Mouse (Mus musculus) heart, postnatal 14 days (tissue): ENCODE data around the gene Sfxn2. TPM values are rescaled to one million over a fixed set of nuclear protein-coding genes. Genes with fewer than 3 reads are reported as not detected.

ENCODE experiments used
- DNase-seq, 2 experiments: peaks; one replicate each; pipeline ENCODE4 v3.0.0; 2021 to 2022
- intact Hi-C: fragments of 180-260 bp; cut with DNase I; formaldehyde crosslinking; loops from one replicate; pipeline ENCODE4 v1.15.1; 2025
- total RNA-seq, 2 experiments: library from RNA; stranded (reverse); gene quantifications; 2 replicates each; pipeline ENCODE4 v1.2.3; 2021

The Sfxn2 gene
- total RNA-seq, 2 experiments from 2014 or later, result 4.1 to 5.3 TPM

- peak; percentile 67 to 71 for DNase-seq
- intact Hi-C loops, result loop anchor here (1.0 kb wide), 1 partner anchor 17 kb away; no protein-coding TSS in a partner anchor
Measured at GRCm38 (mm10) chr19:46623790-46624772, 50.9 kb downstream of the Sfxn2 start.

GRCm38 (mm10) chr19:46625015-46625414 is 51.9 kb downstream of the Sfxn2 start:
- DNase-seq, result no peak
- intact Hi-C loops, result no loop called here

GRCm38 (mm10) chr19:46625519-46625918 is 52.4 kb downstream of the Sfxn2 start:
- intact Hi-C loops, result no loop called here
- DNase-seq, result no peak

DNA sequence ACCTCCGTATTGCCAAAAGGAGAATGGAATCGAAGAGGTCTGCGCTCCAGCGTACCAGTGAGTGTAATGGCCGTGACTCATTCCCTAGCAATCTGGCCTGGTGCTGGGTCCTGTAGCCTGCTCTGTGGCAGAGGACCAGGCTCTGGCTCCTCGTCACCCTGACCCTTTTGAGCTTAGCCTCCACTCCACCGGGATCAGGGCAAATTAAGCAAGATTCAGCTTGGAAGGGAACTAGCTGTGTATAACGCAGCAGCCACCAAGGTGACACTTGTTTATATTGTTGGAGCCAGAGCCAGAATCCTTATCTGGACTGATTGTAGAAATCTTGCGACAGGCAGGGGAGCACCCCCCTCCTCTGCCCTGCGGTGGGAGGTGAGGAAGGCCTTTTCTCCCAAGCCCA is 55.2 kb downstream of the Sfxn2 start:
- intact Hi-C loops, result no loop called here
- no peak for DNase-seq

DNA sequence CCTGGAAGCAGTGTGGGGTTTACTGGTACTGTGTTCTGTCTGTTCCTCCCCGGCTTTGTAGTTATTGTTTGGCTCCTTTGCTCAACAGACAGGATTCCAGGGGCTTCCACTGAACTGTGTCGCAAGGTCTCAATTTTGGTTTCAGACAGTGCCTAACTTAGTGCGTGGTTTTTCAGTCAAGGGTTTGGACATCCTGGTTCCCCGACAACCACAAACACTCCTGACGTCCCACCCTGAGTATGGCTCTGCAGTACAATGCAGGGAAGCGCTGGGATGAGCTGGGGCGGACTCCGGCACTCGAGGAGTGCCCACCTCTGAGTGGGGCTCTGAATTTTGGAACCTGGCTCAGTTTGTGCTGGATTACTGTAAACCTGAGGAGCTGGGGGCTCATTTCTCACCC is 56.6 kb downstream of the Sfxn2 start:
- DNase-seq, result no peak
- intact Hi-C loops, result no loop called here

- intact Hi-C loops, result no loop called here
- DNase-seq, result no peak
Measured at GRCm38 (mm10) chr19:46631637-46632036, 58.5 kb downstream of the Sfxn2 start.

DNA sequence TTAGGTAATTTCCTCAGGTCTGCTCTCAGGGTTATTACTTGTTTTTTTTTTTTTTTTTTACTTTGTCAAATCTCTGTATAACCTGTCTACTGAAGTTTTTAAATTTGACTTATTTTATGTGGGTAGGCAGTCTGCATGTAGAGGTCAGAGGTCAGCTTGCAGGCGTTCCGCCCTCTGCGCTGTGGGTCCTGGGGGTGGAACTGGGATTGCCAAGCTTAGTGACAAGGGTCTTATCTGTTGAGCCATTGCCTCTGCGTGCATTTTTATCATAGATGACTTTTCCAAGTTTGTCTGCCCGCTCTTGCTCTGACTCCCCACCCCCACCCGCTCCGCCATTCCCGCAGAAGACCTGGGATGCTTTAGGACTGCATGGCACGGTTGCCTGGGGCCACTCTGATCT is 62.6 kb downstream of the Sfxn2 start:
- intact Hi-C loops, result no loop called here
- DNase-seq, result no peak

DNA sequence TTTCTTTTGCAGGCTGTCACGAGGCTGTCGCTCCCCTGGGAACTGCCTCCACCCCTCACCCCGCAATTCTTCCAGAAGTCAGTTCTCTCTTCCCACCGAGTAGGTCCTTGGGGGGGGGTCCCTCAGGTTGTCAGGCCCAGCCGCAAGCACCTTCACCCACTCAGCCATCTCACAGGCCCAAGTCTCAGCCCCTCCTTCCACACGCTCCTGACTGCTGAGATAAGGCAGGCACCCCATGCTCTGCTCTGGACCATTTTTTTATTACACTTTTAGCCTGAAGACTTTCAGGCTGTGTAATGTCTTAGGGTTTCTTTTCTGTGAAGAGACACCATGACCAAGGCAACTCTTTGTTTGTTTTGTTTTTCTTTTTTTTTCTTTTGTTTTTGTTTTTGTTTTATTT is 64.4 kb downstream of the Sfxn2 start:
- no peak for DNase-seq

DNA sequence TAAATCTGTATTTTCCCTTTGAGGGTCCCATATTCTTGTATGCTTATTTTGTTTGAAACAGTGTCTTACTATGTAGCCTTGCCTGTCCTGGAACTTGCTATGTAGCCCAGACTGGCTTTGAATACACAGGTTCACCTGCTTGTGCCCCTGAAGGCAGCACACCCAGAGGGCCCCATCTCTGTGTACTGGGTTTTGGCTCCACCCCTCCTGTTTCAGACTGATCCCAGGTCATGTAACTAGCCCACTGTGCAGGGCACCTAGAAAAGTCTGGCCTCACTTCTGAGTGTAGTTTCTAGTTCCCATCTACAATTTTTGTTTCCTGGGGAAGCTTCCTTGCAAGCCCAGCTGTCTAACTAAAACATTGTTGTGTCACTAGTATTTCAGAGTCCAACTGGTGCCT is 65.9 kb downstream of the Sfxn2 start:
- intact Hi-C loops, result no loop called here
- DNase-seq, result no peak

More for the DNA sequence above, 64.4 kb downstream of the Sfxn2 start:
- intact Hi-C loops, result no loop called here

- intact Hi-C loops, result no loop called here
- DNase-seq, result no peak
Measured at GRCm38 (mm10) chr19:46639496-46639895, 66.3 kb downstream of the Sfxn2 start.

DNA sequence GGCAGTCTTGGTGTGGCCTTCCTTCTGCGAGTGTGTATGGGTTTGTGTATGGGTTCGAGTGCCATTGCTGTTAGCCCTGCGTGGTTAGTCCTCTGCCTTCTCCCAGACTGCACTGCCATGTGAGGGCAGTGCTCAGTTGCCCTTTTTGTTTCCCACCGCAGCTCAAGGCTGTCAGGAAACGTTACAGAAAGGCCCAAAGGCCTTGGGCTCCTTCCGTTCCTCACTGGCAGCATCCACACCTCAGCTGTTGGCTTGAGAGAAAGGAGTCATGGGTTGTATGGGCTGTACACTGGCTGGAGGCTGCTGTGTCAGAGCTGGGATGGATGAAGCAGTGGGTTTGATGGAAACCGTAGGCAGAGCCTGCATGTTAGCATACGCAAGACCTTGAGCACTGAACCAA is 67.6 kb downstream of the Sfxn2 start:
- no peak for DNase-seq
- intact Hi-C loops, result loop anchor here (1.0 kb wide), 1 partner anchor 16 kb away; no protein-coding TSS in a partner anchor

DNA sequence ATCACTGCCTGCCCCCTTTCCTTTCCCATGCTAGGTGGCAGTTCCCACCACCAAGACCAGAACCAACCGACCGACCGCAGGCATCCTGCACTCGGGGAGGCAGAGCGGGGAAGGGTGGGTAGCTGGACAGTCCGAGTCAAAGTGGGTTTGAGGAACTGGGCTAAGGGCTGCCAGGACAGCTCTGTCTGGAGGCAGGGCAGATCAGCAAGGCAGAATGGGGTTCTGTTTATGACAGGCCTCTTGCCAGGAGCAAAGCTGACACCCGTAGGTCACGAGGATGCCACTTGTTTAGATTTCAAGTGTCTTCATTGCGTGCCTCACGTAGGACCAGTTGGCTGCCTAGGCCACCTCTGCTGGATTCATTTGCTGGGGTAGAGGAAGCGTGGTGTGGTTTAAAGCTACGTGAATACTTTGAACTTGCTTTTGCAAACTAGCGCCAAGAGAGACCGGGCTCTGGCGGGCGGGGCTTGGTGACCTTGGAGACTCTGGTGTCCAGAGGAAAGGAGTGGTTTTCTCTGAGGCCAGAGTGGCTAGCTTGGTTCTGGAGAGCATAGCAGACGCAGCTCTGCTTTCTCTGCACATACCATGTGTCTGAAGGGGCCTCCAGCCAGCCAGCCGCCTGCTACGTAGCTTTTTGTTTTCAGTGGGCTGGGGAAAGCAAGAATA is 68.4 kb downstream of the Sfxn2 start:
- peak; percentile 73 to 76 for DNase-seq
- intact Hi-C loops, result loop anchor here (1.0 kb wide), 1 partner anchor 17 kb away; no protein-coding TSS in a partner anchor

DNA sequence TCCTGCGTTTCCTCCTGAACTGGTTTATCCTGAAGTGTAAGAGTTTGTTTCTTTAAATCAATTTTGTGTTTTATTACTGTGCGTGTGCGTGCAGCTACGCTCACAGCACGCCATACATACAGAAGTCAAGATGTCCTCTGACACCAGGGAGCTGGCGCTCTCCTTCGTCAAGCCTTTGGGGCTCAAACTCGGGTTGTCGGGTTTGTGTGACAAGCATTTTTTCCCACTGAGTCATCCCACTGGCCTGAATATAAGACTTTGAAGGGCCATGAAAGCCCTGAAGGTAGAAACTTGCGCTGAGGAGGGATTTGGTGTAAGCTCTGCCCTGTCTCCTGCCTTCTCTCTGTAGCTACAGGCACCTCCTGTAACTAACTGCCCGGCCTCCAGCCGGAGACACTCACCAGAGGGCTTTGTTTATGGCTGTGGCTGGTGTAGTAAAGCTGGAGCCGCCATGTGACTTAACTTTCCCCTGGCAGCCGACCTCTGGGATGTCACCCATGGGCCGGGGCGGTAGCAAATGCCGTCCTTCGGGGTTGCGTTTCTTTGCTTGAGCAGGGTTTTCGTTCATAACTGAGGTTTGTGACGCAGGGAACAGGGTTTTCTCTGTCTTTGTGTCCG is 69.1 kb downstream of the Sfxn2 start:
- DNase-seq, result no peak
- intact Hi-C loops, result no loop called here

DNA sequence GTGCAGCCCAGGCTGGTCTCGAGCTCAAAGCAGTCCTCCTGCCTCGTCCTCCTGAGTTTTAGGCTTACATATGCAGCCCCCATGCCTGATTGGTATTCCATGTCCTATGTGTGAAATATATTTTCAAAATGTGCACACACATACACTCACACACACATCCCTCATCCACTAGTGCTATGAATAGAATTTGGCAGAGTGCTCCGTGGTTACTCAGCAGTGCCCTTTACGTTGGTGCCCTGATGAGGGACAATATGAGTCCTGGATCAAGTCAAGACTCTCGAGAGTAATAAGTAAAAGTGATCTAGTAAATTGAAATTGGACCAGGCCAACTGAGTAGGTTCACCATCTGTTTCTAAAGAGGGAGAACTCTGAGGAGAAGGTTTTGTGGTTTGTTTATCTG is 70.1 kb downstream of the Sfxn2 start:
- intact Hi-C loops, result no loop called here
- no peak for DNase-seq

DNA sequence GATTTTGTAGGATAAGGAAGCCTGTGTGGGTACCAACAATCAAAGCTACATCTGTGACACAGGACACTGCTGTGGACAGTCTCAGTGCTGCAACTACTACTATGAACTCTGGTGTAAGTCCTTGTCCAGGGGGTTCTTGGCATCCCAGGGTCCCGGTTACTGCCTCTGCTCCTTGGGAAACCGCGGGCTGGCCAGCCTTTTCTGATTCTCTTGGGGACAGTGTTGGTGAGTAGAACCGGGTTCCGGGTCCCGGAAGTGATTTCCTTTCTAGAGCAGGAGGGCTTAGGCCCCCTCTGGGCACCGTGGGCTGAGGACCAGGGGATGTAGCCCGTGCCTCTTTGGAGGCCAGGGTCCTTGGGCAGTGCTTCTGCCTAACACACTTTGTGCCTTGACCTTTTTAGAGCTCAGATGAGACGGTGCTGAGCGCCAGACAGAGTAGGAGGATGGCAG is 71.2 kb downstream of the Sfxn2 start:
- no peak for DNase-seq
- intact Hi-C loops, result no loop called here

- peak; percentile 72 to 74 for DNase-seq
- intact Hi-C loops, result no loop called here
Measured at GRCm38 (mm10) chr19:46644793-46645602, 71.8 kb downstream of the Sfxn2 start.

DNA sequence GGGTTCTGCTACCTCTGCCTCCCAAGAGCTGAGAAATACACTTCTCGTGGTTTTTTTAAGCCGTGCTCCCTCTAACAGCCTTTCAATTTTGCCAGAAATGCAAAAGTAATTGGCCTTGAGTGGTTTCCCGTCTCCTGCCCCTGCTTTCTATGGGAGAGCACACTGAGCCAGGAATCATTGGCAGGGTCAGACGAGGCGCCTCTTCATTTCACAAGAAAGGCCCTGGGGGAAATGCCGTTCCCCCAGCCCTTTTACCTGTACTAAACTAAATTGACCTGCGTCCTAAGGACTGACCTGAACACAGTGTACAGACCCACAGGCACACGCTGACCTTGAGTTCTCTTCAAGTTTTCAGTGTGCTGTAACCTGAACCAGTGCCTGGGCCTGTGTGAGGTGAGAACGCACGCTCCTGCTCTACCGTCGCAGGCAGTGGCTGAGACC is 72.9 kb downstream of the Sfxn2 start:
- DNase-seq, result no peak
- intact Hi-C loops, result loop anchor here (2.0 kb wide), 1 partner anchor 39 kb away; no protein-coding TSS in a partner anchor

GRCm38 (mm10) chr19:46647254-46647653 is 74.1 kb downstream of the Sfxn2 start:
- intact Hi-C loops, result loop anchor here (2.0 kb wide), 1 partner anchor 40 kb away; no protein-coding TSS in a partner anchor
- peak; percentile 55 to 65 for DNase-seq
